Mouse (Mus musculus): ENCODE results near the gene Slc2a13. TPM values are rescaled to one million over a fixed set of nuclear protein-coding genes. Genes with fewer than 3 reads are reported as not detected.

The Slc2a13 gene
- polyA plus RNA-seq, 1 experiment from 2014 or later = 2.0 TPM

DNA sequence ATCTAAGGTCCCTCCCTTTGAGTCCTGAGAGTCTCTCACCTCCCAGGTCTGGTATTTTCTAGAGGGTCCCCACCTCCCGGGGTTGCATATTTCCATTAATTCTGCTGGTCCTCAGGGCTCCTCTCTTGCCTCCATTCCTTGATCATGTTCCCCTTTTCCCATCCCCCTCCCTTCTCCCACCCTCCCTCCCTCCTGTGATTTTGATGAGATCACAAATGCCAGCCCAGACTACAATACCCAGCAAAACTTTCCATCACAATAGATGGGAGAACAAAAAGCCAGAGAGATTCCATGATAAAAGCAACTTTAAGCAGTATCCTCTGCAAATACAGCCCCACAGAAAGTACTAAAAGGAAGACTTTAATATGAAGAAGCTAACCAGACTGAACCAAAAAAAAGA, 309.1 kb downstream of the Slc2a13 start:
- WGBS = 73% methylated on average over 1 of the region's 1 CpGs
- no peak for ATAC-seq (ENCODE audit: insufficient number of reproducible peaks, insufficient read depth, low FRiP score, low read depth)
- no peak overlapping the region for H3K27ac ChIP-seq (replicated peaks in 1 of 2; ENCODE audit: control insufficient read depth in 1 of 2, insufficient read depth in 1 of 2, low read depth in 2 of 2, low read length in 2 of 2)

GRCm38 (mm10) chr15:91260578-91260977, 312.5 kb downstream of the Slc2a13 start:
- Histone ChIP-seq H3K27ac (replicated peaks in 1 of 2; ENCODE audit: control insufficient read depth in 1 of 2, insufficient read depth in 1 of 2, low read depth in 2 of 2, low read length in 2 of 2) (no peak overlapping the region), H3K36me3 (ENCODE audit: control insufficient read depth, insufficient read depth, low read length) (no peaks in the 10 kb centered on the region), H3K9me3 (ENCODE audit: control insufficient read depth, low read length) (no peaks in the 10 kb centered on the region), H3K4me1 (ENCODE audit: control insufficient read depth in 2 of 2, insufficient read depth in 2 of 2, low read length in 2 of 2) (no peaks in the 10 kb centered on the region), H3K27me3 (ENCODE audit: control insufficient read depth, insufficient read depth, low read length) (no peaks in the 10 kb centered on the region), H3K4me2 (ENCODE audit: low read length) (no peak overlapping the region), H3K4me3 (ENCODE audit: control insufficient read depth in 1 of 2, insufficient read depth in 1 of 2, low read depth in 1 of 2, low read length in 2 of 2) (no peak overlapping the region), H3K9ac (ENCODE audit: low read length) (no peak overlapping the region)
- no peak for ATAC-seq (ENCODE audit: insufficient number of reproducible peaks, insufficient read depth, low FRiP score, low read depth)
- 47% methylated on average over 5 of the region's 5 CpGs for WGBS

More for the DNA sequence above, 309.1 kb downstream of the Slc2a13 start:
- Histone ChIP-seq H3K9me3 (ENCODE audit: control insufficient read depth, low read length) (no peaks in the 10 kb centered on the region), H3K27me3 (ENCODE audit: control insufficient read depth, insufficient read depth, low read length) (no peaks in the 10 kb centered on the region), H3K4me1 (ENCODE audit: control insufficient read depth in 2 of 2, insufficient read depth in 2 of 2, low read length in 2 of 2) (no peaks in the 10 kb centered on the region), H3K4me2 (ENCODE audit: low read length) (no peak overlapping the region), H3K36me3 (ENCODE audit: control insufficient read depth, insufficient read depth, low read length) (no peaks in the 10 kb centered on the region), H3K4me3 (ENCODE audit: control insufficient read depth in 1 of 2, insufficient read depth in 1 of 2, low read depth in 1 of 2, low read length in 2 of 2) (no peak overlapping the region), H3K9ac (ENCODE audit: low read length) (no peak overlapping the region)

DNA sequence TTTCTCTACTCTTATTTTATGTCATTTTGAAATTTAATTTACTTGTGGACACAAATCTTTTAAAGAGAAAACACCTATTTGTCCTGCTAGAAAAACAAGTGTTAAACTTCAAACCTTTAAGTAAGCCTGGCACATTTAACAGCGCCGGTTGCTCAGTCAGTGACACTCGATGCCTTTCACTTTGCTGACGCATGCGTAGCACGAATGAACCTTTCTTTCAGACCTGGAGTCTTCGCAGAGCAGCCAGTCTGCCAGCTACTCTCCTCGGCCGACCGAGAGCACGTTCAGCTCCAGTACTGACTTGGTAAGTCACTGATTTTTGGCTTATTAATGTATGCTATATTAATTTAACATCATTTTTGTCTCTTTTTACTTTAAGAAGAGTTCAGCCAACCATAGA, 315.9 kb downstream of the Slc2a13 start:
- 65% methylated on average over 11 of the region's 11 CpGs for WGBS
- ATAC-seq (ENCODE audit: insufficient number of reproducible peaks, insufficient read depth, low FRiP score, low read depth) = no peak
- Histone ChIP-seq H3K36me3 (ENCODE audit: control insufficient read depth, insufficient read depth, low read length) (no peaks in the 10 kb centered on the region), H3K4me1 (ENCODE audit: control insufficient read depth in 2 of 2, insufficient read depth in 2 of 2, low read length in 2 of 2) (no peaks in the 10 kb centered on the region), H3K9me3 (ENCODE audit: control insufficient read depth, low read length) (no peaks in the 10 kb centered on the region), H3K27ac (replicated peaks in 1 of 2; ENCODE audit: control insufficient read depth in 1 of 2, insufficient read depth in 1 of 2, low read depth in 2 of 2, low read length in 2 of 2) (no peak overlapping the region), H3K4me2 (ENCODE audit: low read length) (no peak overlapping the region), H3K9ac (ENCODE audit: low read length) (no peak overlapping the region), H3K4me3 (ENCODE audit: control insufficient read depth in 1 of 2, insufficient read depth in 1 of 2, low read depth in 1 of 2, low read length in 2 of 2) (no peak overlapping the region), H3K27me3 (ENCODE audit: control insufficient read depth, insufficient read depth, low read length) (no peaks in the 10 kb centered on the region)

GRCm38 (mm10) chr15:91255308-91255707, 317.8 kb downstream of the Slc2a13 start:
- ATAC-seq (ENCODE audit: insufficient number of reproducible peaks, insufficient read depth, low FRiP score, low read depth) = no peak
- Histone ChIP-seq H3K27me3 (ENCODE audit: control insufficient read depth, insufficient read depth, low read length) (no peaks in the 10 kb centered on the region), H3K4me1 (ENCODE audit: control insufficient read depth in 2 of 2, insufficient read depth in 2 of 2, low read length in 2 of 2) (no peaks in the 10 kb centered on the region), H3K4me2 (ENCODE audit: low read length) (no peak overlapping the region), H3K4me3 (ENCODE audit: control insufficient read depth in 1 of 2, insufficient read depth in 1 of 2, low read depth in 1 of 2, low read length in 2 of 2) (no peak overlapping the region), H3K9ac (ENCODE audit: low read length) (no peak overlapping the region), H3K9me3 (ENCODE audit: control insufficient read depth, low read length) (no peaks in the 10 kb centered on the region), H3K36me3 (ENCODE audit: control insufficient read depth, insufficient read depth, low read length) (no peaks in the 10 kb centered on the region), H3K27ac (replicated peaks in 1 of 2; ENCODE audit: control insufficient read depth in 1 of 2, insufficient read depth in 1 of 2, low read depth in 2 of 2, low read length in 2 of 2) (no peak overlapping the region)
- WGBS = 82% methylated on average over 2 of the region's 2 CpGs

DNA sequence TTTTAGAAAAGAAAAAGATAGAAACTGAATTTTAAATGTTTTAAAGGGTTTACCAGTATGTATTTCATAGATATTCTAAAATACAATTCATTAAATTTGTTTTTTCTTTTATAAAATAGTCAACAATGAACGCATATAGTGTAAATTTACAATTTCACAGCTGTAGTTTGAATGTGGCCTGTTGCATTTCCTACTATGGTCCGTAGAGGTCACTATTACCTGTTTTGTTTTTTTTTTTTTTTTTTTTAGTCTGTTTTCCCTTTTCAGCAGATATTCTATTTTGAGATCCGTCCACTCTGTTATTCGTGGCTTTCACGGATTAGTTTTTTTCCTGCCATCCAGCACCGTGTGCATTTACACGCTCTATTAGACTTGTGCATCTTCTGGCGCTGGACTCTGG, 320.1 kb downstream of the Slc2a13 start:
- Histone ChIP-seq H3K36me3 (ENCODE audit: control insufficient read depth, insufficient read depth, low read length) (no peaks in the 10 kb centered on the region), H3K9me3 (ENCODE audit: control insufficient read depth, low read length) (no peaks in the 10 kb centered on the region), H3K27me3 (ENCODE audit: control insufficient read depth, insufficient read depth, low read length) (no peaks in the 10 kb centered on the region), H3K4me2 (ENCODE audit: low read length) (no peak overlapping the region), H3K4me3 (ENCODE audit: control insufficient read depth in 1 of 2, insufficient read depth in 1 of 2, low read depth in 1 of 2, low read length in 2 of 2) (no peak overlapping the region), H3K27ac (replicated peaks in 1 of 2; ENCODE audit: control insufficient read depth in 1 of 2, insufficient read depth in 1 of 2, low read depth in 2 of 2, low read length in 2 of 2) (no peak overlapping the region), H3K9ac (ENCODE audit: low read length) (no peak overlapping the region), H3K4me1 (ENCODE audit: control insufficient read depth in 2 of 2, insufficient read depth in 2 of 2, low read length in 2 of 2) (no peaks in the 10 kb centered on the region)
- no peak for ATAC-seq (ENCODE audit: insufficient number of reproducible peaks, insufficient read depth, low FRiP score, low read depth)
- WGBS = 41% methylated on average over 8 of the region's 8 CpGs

- Histone ChIP-seq H3K27ac (replicated peaks in 1 of 2; ENCODE audit: control insufficient read depth in 1 of 2, insufficient read depth in 1 of 2, low read depth in 2 of 2, low read length in 2 of 2) (no peak overlapping the region), H3K4me1 (ENCODE audit: control insufficient read depth in 2 of 2, insufficient read depth in 2 of 2, low read length in 2 of 2) (no peaks in the 10 kb centered on the region), H3K36me3 (ENCODE audit: control insufficient read depth, insufficient read depth, low read length) (no peaks in the 10 kb centered on the region), H3K9me3 (ENCODE audit: control insufficient read depth, low read length) (no peaks in the 10 kb centered on the region), H3K4me3 (ENCODE audit: control insufficient read depth in 1 of 2, insufficient read depth in 1 of 2, low read depth in 1 of 2, low read length in 2 of 2) (no peak overlapping the region), H3K9ac (ENCODE audit: low read length) (no peak overlapping the region), H3K27me3 (ENCODE audit: control insufficient read depth, insufficient read depth, low read length) (no peaks in the 10 kb centered on the region), H3K4me2 (ENCODE audit: low read length) (no peak overlapping the region)
- WGBS = 56% methylated on average over 9 of the region's 9 CpGs
- no peak for ATAC-seq (ENCODE audit: insufficient number of reproducible peaks, insufficient read depth, low FRiP score, low read depth)
Measured at GRCm38 (mm10) chr15:91251544-91252408, 321.3 kb downstream of the Slc2a13 start.

DNA sequence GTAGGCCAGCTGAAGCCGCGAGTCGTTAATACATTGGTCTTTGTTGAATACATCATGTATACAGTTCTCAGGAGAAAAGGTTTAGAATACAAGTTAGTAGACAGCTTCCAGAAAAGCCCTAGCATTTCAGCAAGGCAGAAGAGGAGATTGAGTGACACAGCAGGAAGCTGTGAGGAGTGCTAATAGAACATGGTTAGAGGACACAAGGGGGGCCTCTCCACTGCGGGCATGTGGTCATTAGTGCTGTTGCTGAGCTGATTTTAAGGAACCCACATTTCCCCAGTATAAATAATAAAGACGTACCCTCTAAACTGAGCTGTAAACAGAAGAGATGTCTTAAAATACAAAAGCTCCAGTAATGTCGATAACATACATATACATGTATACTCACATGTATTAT, 322.2 kb downstream of the Slc2a13 start:
- Histone ChIP-seq H3K36me3 (ENCODE audit: control insufficient read depth, insufficient read depth, low read length) (no peaks in the 10 kb centered on the region), H3K4me2 (ENCODE audit: low read length) (no peak overlapping the region), H3K4me1 (ENCODE audit: control insufficient read depth in 2 of 2, insufficient read depth in 2 of 2, low read length in 2 of 2) (no peaks in the 10 kb centered on the region), H3K27ac (replicated peaks in 1 of 2; ENCODE audit: control insufficient read depth in 1 of 2, insufficient read depth in 1 of 2, low read depth in 2 of 2, low read length in 2 of 2) (no peak overlapping the region), H3K4me3 (ENCODE audit: control insufficient read depth in 1 of 2, insufficient read depth in 1 of 2, low read depth in 1 of 2, low read length in 2 of 2) (no peak overlapping the region), H3K27me3 (ENCODE audit: control insufficient read depth, insufficient read depth, low read length) (no peaks in the 10 kb centered on the region), H3K9ac (ENCODE audit: low read length) (no peak overlapping the region), H3K9me3 (ENCODE audit: control insufficient read depth, low read length) (no peaks in the 10 kb centered on the region)
- no peak for ATAC-seq (ENCODE audit: insufficient number of reproducible peaks, insufficient read depth, low FRiP score, low read depth)
- WGBS = 72% methylated on average over 6 of the region's 6 CpGs
